In genomic region chr5:103414542-103414941, GRCm38 (mm10) we compare ENCODE assay signal across 19 mouse cellular contexts. TPM values are rescaled to one million over a fixed set of nuclear protein-coding genes. Genes with fewer than 3 reads are reported as not detected.
DNase-seq lines count a peak whose midpoint lies in the region; ATAC-seq and TF ChIP-seq lines count a peak whose summit lies in the region.
"Had no signal": no experiment of that assay in that cellular context is flagged by ENCODE, and none has a peak within 500 bp of the region (broad histone marks: within the 10 kb centered on the region; RNA-seq: fewer than 3 reads in every experiment).

No protein-coding gene starts in this region.

- H3K9ac ChIP-seq in kidney, postnatal 0 days (ENCODE audit: low read depth, low read length), result no peak overlapping the region
- H3K9ac ChIP-seq: heart, embryonic 13.5 days; hindbrain, embryonic 13.5 days had no signal

- H3K4me1 ChIP-seq in kidney, postnatal 0 days (replicated peaks; ENCODE audit: insufficient read depth, low read length), result peaks cover 3% of the 10 kb centered on the region; the same call in 1 of the 2 replicates
- H3K4me1 ChIP-seq: embryonic facial prominence, embryonic 10.5 days; hindbrain, embryonic 13.5 days had no signal

- no peaks in the 10 kb centered on the region for H3K27me3 ChIP-seq in kidney, postnatal 0 days (ENCODE audit: insufficient read depth, low read length)
- H3K27me3 ChIP-seq: CH12.LX; heart, embryonic 13.5 days; hindbrain, embryonic 13.5 days; Patski had no signal

- TF ChIP-seq CTCF in kidney, postnatal 0 days (IDR thresholded peaks at IDR 0.05; ENCODE audit: low read depth), result no peak

- no peaks in the 10 kb centered on the region for H3K36me3 ChIP-seq in kidney, postnatal 0 days (ENCODE audit: insufficient read depth, low read length)
- H3K36me3 ChIP-seq: embryonic facial prominence, embryonic 10.5 days; heart, embryonic 13.5 days; hindbrain, embryonic 13.5 days had no signal

- no peak overlapping the region for H3K4me2 ChIP-seq in kidney, postnatal 0 days (ENCODE audit: low read length)
- H3K4me2 ChIP-seq: heart, embryonic 13.5 days; hindbrain, embryonic 13.5 days had no signal

- H3K4me3 ChIP-seq in kidney, postnatal 0 days (replicated peaks; ENCODE audit: low read depth, low read length), result no peak overlapping the region
- H3K4me3 ChIP-seq: embryonic facial prominence, embryonic 10.5 days; gastrocnemius, adult 2 months; heart, embryonic 13.5 days; hindbrain, embryonic 13.5 days had no signal

- H3K9me3 ChIP-seq in kidney, postnatal 0 days (replicated peaks; ENCODE audit: low read length), result no peaks in the 10 kb centered on the region
- H3K9me3 ChIP-seq: embryonic facial prominence, embryonic 10.5 days; heart, embryonic 13.5 days; hindbrain, embryonic 13.5 days had no signal

- ATAC-seq in kidney, postnatal 0 days (replicated peaks; ENCODE audit: low FRiP score, low read depth), result peak; percentile 52; the same call in 1 of the 2 replicates
- ATAC-seq: activated CD4-positive, CD25-positive, alpha-beta regulatory T cell, adult 4 months; forebrain, embryonic 14.5 days; Patski had no signal

- H3K27ac ChIP-seq in kidney, postnatal 0 days, result no peak overlapping the region
- H3K27ac ChIP-seq: embryonic facial prominence, embryonic 10.5 days; gastrocnemius, adult 2 months; heart, embryonic 13.5 days; hindbrain, embryonic 13.5 days had no signal

- DNase-seq in retina, postnatal 1 day, result peak; percentile 43
- no peak for DNase-seq in retina, embryonic 14.5 days (ENCODE audit: low spot score)
- no peak for DNase-seq in kidney, postnatal 0 days (ENCODE audit: low spot score)
- peak; percentile 54 to 60 for DNase-seq in kidney, postnatal 36 days
- DNase-seq in cerebellum, adult 9-10 months, result no peak
- no peak for DNase-seq in cerebellum, adult 11 months
- DNase-seq: adrenal gland, postnatal 14 days; cerebellum, adult 18-20 months; cerebellum, postnatal 10 days; gastrocnemius, adult 2 months; gastrocnemius, postnatal 36 days; heart, adult 11 months had no signal

- WGBS in kidney, postnatal 0 days, result 39% methylated on average over 3 of the region's 3 CpGs

RNA-seq across cellular contexts. Expression of gene Ptpn13, which starts 10.4 kb away (rescaled TPM):
- polyA plus RNA-seq in kidney, postnatal 0 days (2015; fragmentation: Nextera tagmentation; extraction: Ambion mirVana), result 20.4 and 20.8 TPM in 2 replicates

Comparison
In these comparisons a context has a peak if more than half of its experiments do, and no peak if none do; other contexts are left out.
1. DNase-seq: peak in retina, postnatal 1 day (single experiment) and kidney, postnatal 36 days (2 of 2); none in retina, embryonic 14.5 days (single experiment), kidney, postnatal 0 days (single experiment), cerebellum, adult 9-10 months (single experiment) and cerebellum, adult 11 months (single experiment).